Mouse (Mus musculus) forebrain, embryonic 10.5 days (tissue): ENCODE results near the gene Suco. TPM values are rescaled to one million over a fixed set of nuclear protein-coding genes. Genes with fewer than 3 reads are reported as not detected.
A peak's percentile ranks its signal among the peaks of the same experiment; 100 is the strongest.

Experiments used
- DNase-seq: peaks from one replicate; pipeline ENCODE4 v3.0.0-alpha.2; 2017; ENCODE audit warnings: low spot score; ENCODE audit errors: extremely low spot score
- H3K27ac ChIP-seq: fragments of 300-500 bp; sonication (generic); 2 replicates; pipeline ENCODE4 v1.5.1; 2016; ENCODE audit warnings: mild to moderate bottlenecking
- H3K27me3 ChIP-seq: fragments of 300-500 bp; sonication (generic); 2 replicates; pipeline ENCODE4 v1.6.1; 2016; ENCODE audit warnings: mild to moderate bottlenecking; ENCODE audit not compliant: poor library complexity, severe bottlenecking
- H3K36me3 ChIP-seq: fragments of 300-500 bp; sonication (generic); replicated peaks from 2 replicates; pipeline ENCODE4 v1.6.1; 2016; ENCODE audit warnings: mild to moderate bottlenecking, moderate library complexity
- H3K4me1 ChIP-seq: fragments of 300-500 bp; sonication (generic); 2 replicates; pipeline ENCODE4 v1.6.1; 2016
- H3K4me3 ChIP-seq: fragments of 300-500 bp; sonication (generic); 2 replicates; pipeline ENCODE4 v1.5.1; 2016; ENCODE audit warnings: mild to moderate bottlenecking, moderate library complexity
- H3K9me3 ChIP-seq: fragments of 300-500 bp; sonication (generic); 2 replicates; pipeline ENCODE4 v1.6.1; 2016; ENCODE audit warnings: mild to moderate bottlenecking, moderate library complexity
- WGBS: fragments of 180-500 bp; shearing (Covaris S2); methylation state at CpG from one replicate; pipeline ENCODE4 v1.1.7; 2016; 5-methylcytosine and 5-hydroxymethylcytosine counted together
- polyA plus RNA-seq: library from polyadenylated mRNA; unstranded; fragments of >200 nt; fragmentation: Nextera tagmentation; extraction: Ambion mirVana; gene quantifications from 2 replicates; pipeline ENCODE4 v1.2.1, GENCODE M21; 2016

The Suco gene
- 20.5 and 26.7 TPM in 2 replicates for polyA plus RNA-seq

- Histone ChIP-seq H3K27me3 (no peaks in the 10 kb centered on the region), H3K4me3 (peak within 1 kb of the TSS; percentile 83), H3K4me1 (peaks cover 28% of the 10 kb centered on the region), H3K9me3 (no peaks in the 10 kb centered on the region), H3K36me3 (no peaks in the 10 kb centered on the region), H3K27ac (peak within 1 kb of the TSS; percentile 98)
- under 1% methylated on average over 63 of the region's 74 CpGs for WGBS
- DNase-seq: peak; percentile 99
Observed at GRCm38 (mm10) chr1:161876553-161877447, at the start of gene Suco. Gene Suco, minus strand, starts transcription at chr1:161876682.

GRCm38 (mm10) chr1:161925281-161925805 is 48.9 kb upstream of the Suco start:
- H3K4me3 ChIP-seq: no peak overlapping the region
- H3K36me3 ChIP-seq: no peaks in the 10 kb centered on the region
- no peaks in the 10 kb centered on the region for H3K27me3 ChIP-seq
- WGBS: 89% methylated on average over 13 of the region's 13 CpGs
- DNase-seq: no peak
- no peak overlapping the region for H3K27ac ChIP-seq
- H3K4me1 ChIP-seq: peaks cover 12% of the 10 kb centered on the region; the same call in 1 of the 2 replicates
- H3K9me3 ChIP-seq: no peaks in the 10 kb centered on the region

- H3K4me3 ChIP-seq: no peak overlapping the region
- H3K36me3 ChIP-seq: no peaks in the 10 kb centered on the region
- no peak for DNase-seq
- 60% methylated on average over 3 of the region's 3 CpGs for WGBS
- no peak overlapping the region for H3K27ac ChIP-seq
- peaks cover 15% of the 10 kb centered on the region; the same call in 1 of the 2 replicates for H3K4me1 ChIP-seq
- no peaks in the 10 kb centered on the region for H3K27me3 ChIP-seq
- H3K9me3 ChIP-seq: no peaks in the 10 kb centered on the region
Observed at GRCm38 (mm10) chr1:161924321-161924720, 47.8 kb upstream of the Suco start.

GRCm38 (mm10) chr1:161921928-161922327 is 45.4 kb upstream of the Suco start:
- Histone ChIP-seq H3K27me3 (no peaks in the 10 kb centered on the region), H3K4me3 (no peak overlapping the region), H3K4me1 (peaks cover 33% of the 10 kb centered on the region), H3K27ac (no peak overlapping the region), H3K36me3 (no peaks in the 10 kb centered on the region), H3K9me3 (no peaks in the 10 kb centered on the region)
- WGBS: 81% methylated on average over 6 of the region's 6 CpGs
- no peak for DNase-seq

GRCm38 (mm10) chr1:161920475-161921454 is 44.3 kb upstream of the Suco start:
- H3K9me3 ChIP-seq: no peaks in the 10 kb centered on the region
- H3K36me3 ChIP-seq: no peaks in the 10 kb centered on the region
- H3K27me3 ChIP-seq: no peaks in the 10 kb centered on the region
- 88% methylated on average over 9 of the region's 9 CpGs for WGBS
- H3K4me3 ChIP-seq: no peak overlapping the region
- no peak overlapping the region for H3K27ac ChIP-seq
- peaks cover 38% of the 10 kb centered on the region for H3K4me1 ChIP-seq
- no peak for DNase-seq

- H3K27ac ChIP-seq: no peak overlapping the region
- DNase-seq: no peak
- no peaks in the 10 kb centered on the region for H3K9me3 ChIP-seq
- no peak overlapping the region for H3K4me3 ChIP-seq
- H3K27me3 ChIP-seq: no peaks in the 10 kb centered on the region
- WGBS: 95% methylated on average over 2 of the region's 2 CpGs
- no peaks in the 10 kb centered on the region for H3K36me3 ChIP-seq
- H3K4me1 ChIP-seq: peaks cover 38% of the 10 kb centered on the region
Observed at GRCm38 (mm10) chr1:161919594-161919993, 43.1 kb upstream of the Suco start.

DNA sequence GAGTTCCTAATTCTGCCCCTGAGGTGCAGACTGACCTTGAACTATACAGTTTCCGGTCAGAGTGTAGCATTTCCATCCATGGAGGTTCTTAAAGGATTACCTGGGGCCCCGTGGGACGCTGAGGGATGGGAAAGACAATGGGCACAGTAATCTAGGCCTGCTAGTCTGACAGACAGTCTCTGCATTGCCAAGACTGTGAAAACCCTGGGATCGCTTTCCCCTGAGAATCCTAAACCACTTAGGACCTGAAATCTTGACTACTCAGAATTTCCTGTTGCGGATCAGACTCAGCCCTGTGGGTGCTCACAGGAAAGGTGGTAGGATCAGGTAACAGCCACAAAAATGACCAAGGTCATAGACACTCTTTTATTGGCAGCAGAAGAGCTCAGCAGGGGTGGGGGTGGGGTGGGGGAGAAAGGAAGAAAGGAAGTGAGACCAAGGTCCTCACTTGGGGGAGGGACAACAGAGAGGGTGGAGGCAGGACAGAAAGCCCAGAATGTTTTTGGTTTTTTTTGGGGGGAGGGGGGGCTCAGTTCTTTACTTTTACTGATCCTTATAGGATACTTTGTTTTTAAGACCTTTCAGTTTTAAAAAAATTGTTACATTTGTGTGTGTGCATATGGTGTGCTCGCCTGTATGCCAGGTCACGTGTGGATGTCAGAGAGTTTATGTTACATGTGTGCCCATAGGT is 42.3 kb upstream of the Suco start:
- Histone ChIP-seq H3K27me3 (no peaks in the 10 kb centered on the region), H3K36me3 (no peaks in the 10 kb centered on the region), H3K9me3 (no peaks in the 10 kb centered on the region), H3K27ac (peak overlapping the region; percentile 64), H3K4me3 (no peak overlapping the region), H3K4me1 (peaks cover 35% of the 10 kb centered on the region)
- 38% methylated on average over 7 of the region's 7 CpGs for WGBS
- no peak for DNase-seq

GRCm38 (mm10) chr1:161917940-161918484 is 41.5 kb upstream of the Suco start:
- Histone ChIP-seq H3K4me3 (no peak overlapping the region), H3K27me3 (no peaks in the 10 kb centered on the region), H3K27ac (peak overlapping the region; percentile 64; the same call in 1 of the 2 replicates), H3K4me1 (peaks cover 39% of the 10 kb centered on the region), H3K9me3 (no peaks in the 10 kb centered on the region), H3K36me3 (no peaks in the 10 kb centered on the region)
- 93% methylated on average over 3 of the region's 3 CpGs for WGBS
- no peak for DNase-seq

- 51% methylated on average over 3 of the region's 3 CpGs for WGBS
- Histone ChIP-seq H3K9me3 (no peaks in the 10 kb centered on the region), H3K36me3 (no peaks in the 10 kb centered on the region), H3K27ac (no peak overlapping the region), H3K4me3 (no peak overlapping the region), H3K4me1 (peaks cover 30% of the 10 kb centered on the region), H3K27me3 (no peaks in the 10 kb centered on the region)
- DNase-seq: no peak
Observed at GRCm38 (mm10) chr1:161916036-161916435, 39.6 kb upstream of the Suco start.

- no peak overlapping the region for H3K4me3 ChIP-seq
- no peaks in the 10 kb centered on the region for H3K27me3 ChIP-seq
- no peak for DNase-seq
- H3K9me3 ChIP-seq: no peaks in the 10 kb centered on the region
- 81% methylated on average over 7 of the region's 7 CpGs for WGBS
- H3K27ac ChIP-seq: no peak overlapping the region
- peaks cover 19% of the 10 kb centered on the region for H3K4me1 ChIP-seq
- H3K36me3 ChIP-seq: no peaks in the 10 kb centered on the region
Observed at GRCm38 (mm10) chr1:161913648-161913984, 37.1 kb upstream of the Suco start.

DNA sequence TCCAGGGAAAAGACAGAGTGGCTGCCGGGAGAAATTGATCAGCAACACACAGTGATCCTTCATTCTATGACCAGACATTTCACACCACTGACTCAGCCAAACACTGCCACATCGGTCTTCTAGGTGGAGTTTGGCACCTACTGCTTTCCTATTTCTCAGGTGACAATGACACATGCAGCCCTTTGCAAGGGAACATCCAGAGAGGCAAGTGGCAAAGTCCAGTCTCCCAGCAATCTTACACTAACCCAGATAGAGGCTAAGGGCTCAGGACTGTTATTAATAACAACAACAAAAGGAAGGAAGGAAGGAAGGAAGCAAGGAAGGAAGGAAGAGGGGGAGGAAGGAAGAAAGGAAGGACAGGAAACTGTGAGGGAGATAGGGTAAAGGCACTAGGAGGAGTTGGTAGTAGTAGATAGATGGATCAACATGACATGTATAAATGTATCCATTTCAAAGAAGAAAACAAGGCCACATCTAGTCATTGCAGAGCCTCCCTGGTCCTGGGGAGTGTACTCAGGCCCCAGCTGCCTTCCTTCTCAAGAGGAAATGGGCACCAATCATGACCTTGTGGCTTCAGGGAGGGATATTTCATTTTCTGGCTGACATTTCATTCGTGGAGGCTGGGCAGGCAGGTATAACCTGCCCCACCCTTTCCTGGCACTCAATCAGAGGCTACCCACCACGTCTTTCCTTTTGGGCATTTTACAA is 36.6 kb upstream of the Suco start:
- H3K4me3 ChIP-seq: no peak overlapping the region
- no peaks in the 10 kb centered on the region for H3K9me3 ChIP-seq
- no peak for DNase-seq
- no peak overlapping the region for H3K27ac ChIP-seq
- 74% methylated on average over 4 of the region's 4 CpGs for whole genome bisulfite sequencing
- H3K27me3 ChIP-seq: no peaks in the 10 kb centered on the region
- H3K4me1 ChIP-seq: peaks cover 14% of the 10 kb centered on the region
- no peaks in the 10 kb centered on the region for H3K36me3 ChIP-seq
